Mouse (Mus musculus): ENCODE measurements around the gene Sp6.

DNA sequence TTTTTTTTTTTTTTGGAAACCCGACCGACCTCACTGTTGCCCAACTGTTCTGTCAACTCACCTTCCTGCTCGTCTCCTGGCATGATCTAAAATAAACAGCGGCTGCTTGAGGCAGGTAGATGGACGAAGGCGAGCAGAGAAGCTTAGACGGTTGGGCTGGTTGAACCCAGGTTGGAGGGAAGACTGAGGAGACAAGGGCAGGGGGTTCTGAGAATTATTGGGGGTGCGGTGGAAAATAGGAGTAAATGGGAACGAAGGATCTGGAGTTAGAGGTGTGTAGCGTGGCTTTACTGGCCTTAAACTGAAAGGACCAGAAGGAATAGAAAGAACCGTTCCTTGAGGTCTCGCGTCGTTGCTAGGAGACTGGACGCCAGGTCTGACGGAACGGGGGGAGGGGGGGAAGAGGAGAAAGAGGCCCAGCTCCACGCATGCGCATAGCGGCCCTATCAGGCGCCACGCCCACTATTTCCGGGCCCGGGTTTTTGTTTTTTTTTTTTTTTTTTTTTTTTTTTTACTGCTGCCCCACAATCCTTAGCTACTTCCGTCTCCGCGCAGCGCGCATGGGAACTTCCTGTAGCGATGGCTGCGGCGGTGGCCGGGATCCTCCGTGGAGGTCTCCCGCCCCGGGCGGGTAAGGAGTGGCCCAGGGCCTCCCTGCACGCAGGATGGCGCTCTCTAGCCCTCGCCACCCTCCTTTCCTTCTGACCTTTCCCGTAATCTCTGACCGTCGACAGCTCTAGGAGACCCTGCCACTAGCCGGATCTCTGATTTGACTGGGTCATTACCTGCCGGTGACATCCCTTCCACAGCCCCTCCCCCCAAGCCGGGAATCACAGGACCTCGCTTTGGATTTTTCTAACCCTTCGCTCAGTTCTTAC lies 28.1 kb downstream of the Sp6 start, which contains the start of the genes Lrrc46 and Mrpl10:
- TF ChIP-seq HCFC1 (IDR thresholded peaks at IDR 0.05; ENCODE audit: borderline replicate concordance, insufficient read depth, low read length) (peak; percentile 34; the same call in 1 of the 2 replicates), MAFK (IDR thresholded peaks at IDR 0.05; ENCODE audit: insufficient read depth, low read depth, low read length) (peak; percentile 47; the same call in 1 of the 2 replicates), ZC3H11A (IDR thresholded peaks at IDR 0.05; ENCODE audit: borderline replicate concordance, low read depth, low read length) (no peak), ZNF384 (IDR thresholded peaks at IDR 0.05; ENCODE audit: low read depth, low read length) (peak; percentile 100), CHD2 (IDR thresholded peaks at IDR 0.05; ENCODE audit: low read depth, low read length) (no peak)
